Mouse (Mus musculus) heart, adult 8-10 months (tissue): Measurements from ENCODE around the gene Syne2. TPM values are rescaled to one million over a fixed set of nuclear protein-coding genes. Genes with fewer than 3 reads are reported as not detected.
A peak's percentile ranks its signal among the peaks of the same experiment; 100 is the strongest.

Source experiments
- DNase-seq: peaks from one replicate; pipeline ENCODE4 v3.0.0; 2022; ENCODE audit warnings: low spot score
- total RNA-seq, 4 experiments: library from RNA; stranded (reverse); gene quantifications; 2 replicates each; pipeline ENCODE4 v1.2.4; 2022

The Syne2 gene
- total RNA-seq, 4 experiments from 2014 or later = 32.6 to 39.6 (median 36.4) TPM

- DNase-seq = no peak
These were observed 9.8 kb downstream of the Syne2 start for GRCm38 (mm10) chr12:75827751-75828150.

GRCm38 (mm10) chr12:75829616-75830015 is 11.7 kb downstream of the Syne2 start:
- no peak for DNase-seq

- no peak for DNase-seq
These were observed 15.4 kb downstream of the Syne2 start for GRCm38 (mm10) chr12:75833149-75833959.

GRCm38 (mm10) chr12:75833960-75834729 is 16.2 kb downstream of the Syne2 start:
- DNase-seq = no peak

- no peak for DNase-seq
These were observed 18.6 kb downstream of the Syne2 start for GRCm38 (mm10) chr12:75836524-75836962.

- DNase-seq = no peak
These were observed 19.5 kb downstream of the Syne2 start for GRCm38 (mm10) chr12:75837462-75837861.

GRCm38 (mm10) chr12:75839083-75839736 is 21.3 kb downstream of the Syne2 start:
- peak; percentile 60 for DNase-seq

- no peak for DNase-seq
These were observed 23.2 kb downstream of the Syne2 start for GRCm38 (mm10) chr12:75841183-75841582.

- DNase-seq = no peak
These were observed 26.4 kb downstream of the Syne2 start for GRCm38 (mm10) chr12:75844311-75844710.

GRCm38 (mm10) chr12:75845070-75845469 is 27.1 kb downstream of the Syne2 start:
- no peak for DNase-seq

- DNase-seq = no peak
These were observed 28.6 kb downstream of the Syne2 start for GRCm38 (mm10) chr12:75846513-75846912.

GRCm38 (mm10) chr12:75850205-75850604 is 32.3 kb downstream of the Syne2 start:
- no peak for DNase-seq

- DNase-seq = no peak
These were observed 33.5 kb downstream of the Syne2 start for GRCm38 (mm10) chr12:75851481-75851880.

GRCm38 (mm10) chr12:75852384-75852783 is 34.5 kb downstream of the Syne2 start:
- no peak for DNase-seq

- DNase-seq = peak; percentile 81
These were observed 35.6 kb downstream of the Syne2 start for GRCm38 (mm10) chr12:75853559-75853958.

- peak; percentile 29 for DNase-seq
These were observed 37.1 kb downstream of the Syne2 start for GRCm38 (mm10) chr12:75855051-75855453.

GRCm38 (mm10) chr12:75855621-75856020 is 37.7 kb downstream of the Syne2 start:
- DNase-seq = no peak

GRCm38 (mm10) chr12:75856096-75856868 is 38.3 kb downstream of the Syne2 start:
- DNase-seq = no peak

- DNase-seq = no peak
These were observed 42.0 kb downstream of the Syne2 start for GRCm38 (mm10) chr12:75859936-75860335.

- DNase-seq = no peak
These were observed 42.9 kb downstream of the Syne2 start for GRCm38 (mm10) chr12:75860843-75861242.

GRCm38 (mm10) chr12:75865166-75865565 is 47.2 kb downstream of the Syne2 start:
- DNase-seq = no peak
